Mouse (Mus musculus) MN1 (cell line): ENCODE results near the gene Fam45a.
"Not testable (repeated sequence)": the region's sequence is repeated elsewhere in the genome, so short reads cannot be mapped to it uniquely, and the experiment has no call there.

Experiments used
- DNase-seq: peaks from one replicate; pipeline ENCODE4 v3.0.0-alpha.2; 2016; ENCODE audit warnings: low spot score

The Fam45a gene

GRCm38 (mm10) chr19:60845731-60846130 is 34.3 kb downstream of the Fam45a start:
- DNase-seq: no peak

DNA sequence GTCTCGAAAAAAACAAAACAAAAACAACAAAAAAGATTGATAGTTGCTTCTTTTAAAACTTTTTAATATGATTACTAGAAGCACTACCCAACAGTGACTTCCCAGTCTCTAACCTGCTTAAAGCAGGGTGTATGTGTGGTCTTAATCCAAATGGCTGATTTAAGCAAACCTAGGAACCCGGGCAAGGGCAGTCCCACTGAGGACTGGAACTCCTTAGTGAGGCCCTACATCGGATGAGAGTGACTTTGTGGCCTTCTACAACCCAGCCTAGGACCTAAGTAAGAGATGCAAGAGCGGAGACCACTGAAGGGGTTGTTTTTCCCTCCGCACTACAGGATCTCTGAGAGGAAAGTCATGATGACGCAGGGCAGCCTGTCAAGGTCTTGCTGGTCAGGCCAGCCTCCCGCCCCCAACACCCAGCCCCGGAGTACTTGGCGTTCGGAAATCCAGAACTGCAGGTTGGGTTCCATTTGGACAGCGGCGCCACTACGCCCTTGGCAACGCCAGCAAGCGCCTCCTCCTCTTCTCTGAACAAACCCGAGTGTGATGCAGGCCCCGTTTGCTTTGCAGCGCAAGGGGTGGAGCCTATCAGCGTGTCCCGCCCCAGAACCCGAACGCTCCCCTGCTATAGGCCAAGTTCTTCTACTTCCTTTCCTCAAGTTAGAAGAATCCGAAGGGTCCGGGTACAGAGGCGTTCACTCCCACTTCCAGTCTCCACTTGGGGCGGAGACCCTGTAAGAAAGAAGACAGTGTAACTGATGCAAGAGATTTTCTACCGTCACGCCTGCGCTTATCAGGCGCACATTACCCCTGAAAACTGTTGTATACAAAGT is 49.7 kb downstream of the Fam45a start, which contains the start of gene Sfxn4:
TSS of gene Sfxn4 (minus strand) at position 612 of the 833 bp plus-strand sequence.
- peak; percentile 81 for DNase-seq

- not testable (repeated sequence) for DNase-seq
These were observed 54.8 kb downstream of the Fam45a start for GRCm38 (mm10) chr19:60866169-60866568.

GRCm38 (mm10) chr19:60870489-60870888 is 59.1 kb downstream of the Fam45a start:
- no peak for DNase-seq

GRCm38 (mm10) chr19:60871366-60871765 is 60.0 kb downstream of the Fam45a start:
- DNase-seq: no peak

- no peak for DNase-seq
These were observed 60.9 kb downstream of the Fam45a start for GRCm38 (mm10) chr19:60872272-60872671.

DNA sequence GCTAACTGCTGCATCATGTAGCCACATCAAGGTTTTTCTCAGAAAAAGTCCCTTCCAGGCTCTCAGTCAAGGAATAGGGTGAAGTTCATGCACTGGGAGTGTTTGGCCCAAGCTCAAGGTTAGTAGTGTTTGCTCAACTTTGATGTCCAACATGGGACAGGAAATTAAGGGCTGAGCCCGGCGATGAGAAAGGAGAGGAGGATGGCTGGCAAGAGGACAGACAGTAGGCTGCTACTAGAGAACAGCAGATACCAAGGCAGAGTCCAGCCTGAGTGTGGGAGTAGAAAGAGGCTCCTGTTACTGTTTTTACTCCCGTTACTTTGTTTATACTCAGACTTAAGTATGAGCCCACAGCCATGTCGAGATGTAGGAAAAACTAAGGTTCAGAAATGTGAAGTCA is 62.1 kb downstream of the Fam45a start:
- DNase-seq: no peak

DNA sequence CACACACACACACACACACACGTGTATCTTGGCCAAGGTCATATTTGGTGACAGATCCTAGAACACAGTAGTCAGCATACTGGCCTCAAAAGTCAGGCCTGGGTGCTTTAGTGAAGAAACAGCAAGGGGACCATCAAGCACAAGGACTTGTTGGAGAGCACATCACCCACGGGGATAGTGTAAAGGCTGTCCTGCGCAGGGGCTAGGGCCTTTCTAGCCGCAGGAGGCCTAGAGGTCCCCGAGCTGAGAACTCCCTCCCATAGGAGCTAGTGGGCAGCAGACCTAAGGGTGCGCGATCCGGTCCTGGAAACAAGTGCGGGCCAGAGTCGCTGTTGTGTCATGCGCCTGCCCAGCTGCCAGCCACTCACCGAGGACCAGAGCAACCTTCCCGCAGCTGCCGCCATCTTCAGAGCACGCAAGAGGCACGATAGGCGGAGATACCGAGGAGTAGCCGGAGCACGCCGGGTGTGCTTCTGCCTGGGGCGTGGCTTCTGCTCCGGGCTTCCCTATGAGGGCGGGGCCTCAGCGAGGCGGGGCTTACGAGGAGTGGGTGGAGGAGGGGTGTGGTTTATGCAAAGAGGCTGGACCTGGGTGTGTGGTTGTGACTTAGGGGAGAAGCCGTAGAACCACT is 62.8 kb downstream of the Fam45a start, which contains the start of gene Prdx3:
TSS of gene Prdx3 (minus strand) at position 493 of the 631 bp plus-strand sequence.
- DNase-seq: peak; percentile 95

DNA sequence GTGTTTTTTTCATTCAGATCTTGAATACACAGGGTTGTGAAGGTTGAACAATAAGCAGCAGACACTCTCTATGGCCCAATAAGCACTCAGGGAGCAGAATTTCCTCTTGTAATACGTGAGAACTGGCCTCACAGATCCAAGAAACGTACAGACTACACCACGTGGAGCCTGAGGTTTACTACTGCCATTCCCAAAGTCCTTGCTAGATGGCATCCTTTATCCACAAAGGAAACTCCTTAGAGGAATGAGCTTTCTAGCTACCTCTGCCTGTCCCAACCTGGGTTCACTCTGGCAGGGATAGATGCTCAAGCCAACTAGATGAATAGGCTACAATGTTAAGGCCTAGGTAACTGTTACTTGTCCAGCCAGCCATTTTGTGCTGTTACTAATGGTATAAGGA is 71.7 kb downstream of the Fam45a start:
- peak; percentile 69 for DNase-seq
